Mouse (Mus musculus): ENCODE data around the gene Zmym2. TPM values are rescaled to one million over a fixed set of nuclear protein-coding genes. Genes with fewer than 3 reads are reported as not detected.

Zmym2 gene
- polyA plus RNA-seq, 1 experiment from 2014 or later: 49.5 TPM

DNA sequence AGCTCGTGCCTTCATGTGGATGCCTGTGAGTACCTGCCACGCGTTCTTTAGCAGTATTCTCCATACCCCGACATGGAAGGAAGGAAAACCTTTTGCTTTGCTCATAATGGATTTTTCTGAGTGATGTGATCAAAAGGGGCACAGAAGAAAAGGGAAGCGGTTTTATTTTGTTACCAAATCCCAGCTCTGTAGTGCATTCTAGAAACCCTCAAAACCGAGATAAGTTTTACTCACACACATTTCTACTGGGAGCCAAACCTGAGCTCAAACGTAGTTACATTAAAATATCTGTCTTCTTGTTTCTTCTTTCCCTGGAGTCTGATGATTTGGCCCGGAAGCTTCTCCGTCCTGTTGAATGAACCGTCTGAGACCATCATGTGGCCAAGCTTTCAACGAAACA, 83.7 kb downstream of the Zmym2 start:
- Histone ChIP-seq H3K36me3 (ENCODE audit: insufficient read depth) (no peaks in the 10 kb centered on the region), H3K27me3 (ENCODE audit: insufficient read depth, low read length) (no peaks in the 10 kb centered on the region), H3K4me2 (no peak overlapping the region), H3K27ac (ENCODE audit: low read depth) (no peak overlapping the region), H3K9me3 (ENCODE audit: low read depth, low read length) (no peaks in the 10 kb centered on the region), H3K4me3 (ENCODE audit: low read depth, low read length) (no peak overlapping the region), H3K4me1 (ENCODE audit: insufficient read depth) (no peaks in the 10 kb centered on the region), H3K9ac (no peak overlapping the region)
- 75% methylated on average over 11 of the region's 11 CpGs for WGBS
- TF ChIP-seq CTCF (IDR thresholded peaks at IDR 0.05; ENCODE audit: low read depth): no peak
- ATAC-seq (ENCODE audit: insufficient read depth): no peak
- no peak for DNase-seq

DNA sequence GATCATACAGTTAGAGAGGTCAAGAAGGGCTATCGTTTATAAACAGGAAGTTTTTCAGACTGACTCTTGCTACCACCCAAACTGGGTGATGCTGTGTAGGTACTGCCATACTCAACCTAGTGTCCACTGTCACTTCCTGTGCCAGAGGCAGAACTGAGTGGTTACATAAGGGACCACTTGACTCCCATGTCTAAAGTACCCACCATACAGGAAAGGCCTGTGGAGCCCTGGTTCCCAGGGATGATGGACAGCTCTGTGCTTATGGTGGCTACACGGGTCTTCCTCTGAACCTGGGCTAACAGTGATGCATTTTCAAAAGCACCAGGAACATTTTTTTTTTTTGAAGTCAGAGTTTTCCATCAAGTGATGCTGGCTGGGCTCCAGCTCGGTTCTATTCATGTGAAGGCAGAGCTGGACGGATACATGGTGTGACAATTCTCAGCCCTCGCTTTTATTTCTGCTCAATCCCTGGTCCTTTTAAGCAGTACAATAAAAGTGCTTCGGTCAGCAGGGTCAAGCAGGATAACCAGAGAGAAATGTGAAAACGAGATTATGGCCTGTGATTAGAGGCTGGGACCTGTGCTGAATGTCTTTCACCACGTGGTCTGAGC, 91.7 kb downstream of the Zmym2 start:
- H3K9ac ChIP-seq: no peak overlapping the region
- H3K4me2 ChIP-seq: no peak overlapping the region
- TF ChIP-seq CTCF (IDR thresholded peaks at IDR 0.05; ENCODE audit: low read depth): no peak
- no peaks in the 10 kb centered on the region for H3K27me3 ChIP-seq (ENCODE audit: insufficient read depth, low read length)
- H3K4me1 ChIP-seq (ENCODE audit: insufficient read depth): no peaks in the 10 kb centered on the region
- no peak overlapping the region for H3K27ac ChIP-seq (ENCODE audit: low read depth)
- no peak for ATAC-seq (ENCODE audit: insufficient read depth)
- no peaks in the 10 kb centered on the region for H3K36me3 ChIP-seq (ENCODE audit: insufficient read depth)
- no peaks in the 10 kb centered on the region for H3K9me3 ChIP-seq (ENCODE audit: low read depth, low read length)
- no peak overlapping the region for H3K4me3 ChIP-seq (ENCODE audit: low read depth, low read length)
- DNase-seq: no peak
- 47% methylated on average over 8 of the region's 8 CpGs for WGBS

DNA sequence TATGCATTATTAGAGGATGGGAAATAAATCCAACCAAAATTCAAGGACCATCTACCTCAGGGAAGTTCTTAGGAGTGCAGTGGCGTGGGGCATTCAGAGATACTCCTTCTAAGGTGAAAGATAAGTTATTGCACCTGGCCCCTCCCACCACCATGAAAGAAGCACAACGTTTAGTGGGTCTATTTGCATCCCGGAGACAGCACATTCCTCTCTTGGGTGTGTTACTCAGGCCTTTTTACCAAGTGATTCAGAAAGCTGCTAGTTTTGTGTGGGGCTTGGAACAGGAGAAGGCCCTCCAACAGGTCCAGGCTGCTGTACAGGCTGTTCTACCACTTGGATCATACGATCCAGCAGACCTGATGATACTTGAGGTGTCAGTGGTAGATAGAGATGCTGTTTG, 102.2 kb downstream of the Zmym2 start:
- WGBS: 63% methylated on average over 4 of the region's 4 CpGs
- no peak for TF ChIP-seq CTCF (IDR thresholded peaks at IDR 0.05; ENCODE audit: low read depth)
- no peaks in the 10 kb centered on the region for H3K27me3 ChIP-seq (ENCODE audit: insufficient read depth, low read length)
- no peak overlapping the region for H3K9ac ChIP-seq
- no peaks in the 10 kb centered on the region for H3K9me3 ChIP-seq (ENCODE audit: low read depth, low read length)
- no peak overlapping the region for H3K27ac ChIP-seq (ENCODE audit: low read depth)
- no peaks in the 10 kb centered on the region for H3K36me3 ChIP-seq (ENCODE audit: insufficient read depth)
- H3K4me2 ChIP-seq: no peak overlapping the region
- ATAC-seq (ENCODE audit: insufficient read depth): no peak
- no peaks in the 10 kb centered on the region for H3K4me1 ChIP-seq (ENCODE audit: insufficient read depth)
- no peak for DNase-seq
- H3K4me3 ChIP-seq (ENCODE audit: low read depth, low read length): no peak overlapping the region

Other genes starting within 250 kb of the Zmym2 start
- 28.0 and 30.7 TPM in 2 replicates for gene Mphosph8, start 218.4 kb upstream of the Zmym2 start, polyA plus RNA-seq (2014; fragmentation: Nextera tagmentation; extraction: Ambion mirVana)
- 36.8 and 38.1 TPM in 2 replicates for gene Pspc1, start 108.3 kb upstream of the Zmym2 start, polyA plus RNA-seq (2014; fragmentation: Nextera tagmentation; extraction: Ambion mirVana)
- gene Zmym5, start 74.9 kb upstream of the Zmym2 start, polyA plus RNA-seq (2014; fragmentation: Nextera tagmentation; extraction: Ambion mirVana): 22.2 and 23.3 TPM in 2 replicates
- 0.95 and 3.9 TPM in 2 replicates for gene Gja3, start 171.4 kb downstream of the Zmym2 start, polyA plus RNA-seq (2014; fragmentation: Nextera tagmentation; extraction: Ambion mirVana)
- 0.24 TPM in 2 replicates for gene Gjb2, start 218.0 kb downstream of the Zmym2 start, polyA plus RNA-seq (2014; fragmentation: Nextera tagmentation; extraction: Ambion mirVana)
- gene Gm4491, start 229.2 kb downstream of the Zmym2 start, polyA plus RNA-seq (2014; fragmentation: Nextera tagmentation; extraction: Ambion mirVana): not detected in 2 replicates
- not detected in 2 replicates for gene Gjb6, start 247.0 kb downstream of the Zmym2 start, polyA plus RNA-seq (2014; fragmentation: Nextera tagmentation; extraction: Ambion mirVana)

All from lung, embryonic 14.5 days (tissue).